Mouse (Mus musculus) limb, embryonic 10.5 days (tissue): ENCODE measurements at regions not wholly inside any gene's neighbourhood (a gene's known extent, or its start where the extent isn't known, plus 50 kb on each side); places are given as distances from the start of the nearest gene placed in this dataset.

Experiments
- DNase-seq: peaks from one replicate; pipeline ENCODE4 v3.0.0-alpha.2; 2017; ENCODE audit warnings: low spot score
- H3K27ac ChIP-seq: fragments of 300-500 bp; sonication (generic); 2 replicates; pipeline ENCODE4 v1.5.1; 2016; ENCODE audit warnings: mild to moderate bottlenecking
- H3K27me3 ChIP-seq: fragments of 300-500 bp; sonication (generic); 2 replicates; pipeline ENCODE4 v1.6.1; 2016; ENCODE audit warnings: low read depth, mild to moderate bottlenecking; ENCODE audit not compliant: poor library complexity, severe bottlenecking
- H3K36me3 ChIP-seq: fragments of 300-500 bp; sonication (generic); 2 replicates; pipeline ENCODE4 v1.6.1; 2016; ENCODE audit warnings: mild to moderate bottlenecking, moderate library complexity
- H3K4me1 ChIP-seq: fragments of 300-500 bp; sonication (generic); 2 replicates; pipeline ENCODE4 v1.6.1; 2016
- H3K4me3 ChIP-seq: fragments of 300-500 bp; sonication (generic); 2 replicates; pipeline ENCODE4 v1.5.1; 2016; ENCODE audit warnings: mild to moderate bottlenecking, moderate library complexity
- H3K9me3 ChIP-seq: fragments of 300-500 bp; sonication (generic); replicated peaks from 2 replicates; pipeline ENCODE4 v1.6.1; 2016; ENCODE audit warnings: mild to moderate bottlenecking
- WGBS: fragments of 180-500 bp; shearing (Covaris S2); methylation state at CpG from one replicate; pipeline ENCODE4 v1.1.7; 2016; 5-methylcytosine and 5-hydroxymethylcytosine counted together

- Histone ChIP-seq H3K27ac (no peak overlapping the region), H3K4me3 (no peak overlapping the region), H3K36me3 (no peaks in the 10 kb centered on the region), H3K27me3 (no peaks in the 10 kb centered on the region), H3K4me1 (peaks cover 8% of the 10 kb centered on the region), H3K9me3 (no peaks in the 10 kb centered on the region)
- 62% methylated on average over 11 of the region's 11 CpGs for WGBS
- DNase-seq, result no peak
Measured at GRCm38 (mm10) chr12:54442408-54442807, 214.0 kb downstream of the Sptssa start.

GRCm38 (mm10) chr12:54440851-54441593 is 215.4 kb downstream of the Sptssa start:
- H3K36me3 ChIP-seq, result no peaks in the 10 kb centered on the region
- no peak overlapping the region for H3K4me3 ChIP-seq
- H3K4me1 ChIP-seq, result peaks cover 6% of the 10 kb centered on the region
- H3K9me3 ChIP-seq, result no peaks in the 10 kb centered on the region
- no peaks in the 10 kb centered on the region for H3K27me3 ChIP-seq
- 90% methylated on average over 6 of the region's 6 CpGs for WGBS
- H3K27ac ChIP-seq, result no peak overlapping the region
- DNase-seq, result no peak

GRCm38 (mm10) chr12:54438793-54439192 is 217.6 kb downstream of the Sptssa start:
- peaks cover 6% of the 10 kb centered on the region for H3K4me1 ChIP-seq
- H3K27ac ChIP-seq, result no peak overlapping the region
- no peaks in the 10 kb centered on the region for H3K27me3 ChIP-seq
- no peak overlapping the region for H3K4me3 ChIP-seq
- no peaks in the 10 kb centered on the region for H3K9me3 ChIP-seq
- H3K36me3 ChIP-seq, result no peaks in the 10 kb centered on the region
- WGBS, result 88% methylated on average over 4 of the region's 4 CpGs
- DNase-seq, result no peak

- no peaks in the 10 kb centered on the region for H3K9me3 ChIP-seq
- H3K27ac ChIP-seq, result no peak overlapping the region
- 84% methylated on average over 6 of the region's 6 CpGs for WGBS
- no peak for DNase-seq
- no peaks in the 10 kb centered on the region for H3K27me3 ChIP-seq
- H3K4me1 ChIP-seq, result peaks cover 3% of the 10 kb centered on the region; the same call in 1 of the 2 replicates
- no peaks in the 10 kb centered on the region for H3K36me3 ChIP-seq
- H3K4me3 ChIP-seq, result no peak overlapping the region
Measured at GRCm38 (mm10) chr12:54425236-54425635, 221.6 kb upstream of the Egln3 start.

- H3K9me3 ChIP-seq, result no peaks in the 10 kb centered on the region
- no peaks in the 10 kb centered on the region for H3K27me3 ChIP-seq
- 57% methylated on average over 1 of the region's 1 CpGs for WGBS
- no peak for DNase-seq
- peaks cover 2% of the 10 kb centered on the region; the same call in 1 of the 2 replicates for H3K4me1 ChIP-seq
- H3K36me3 ChIP-seq, result no peaks in the 10 kb centered on the region
- no peak overlapping the region for H3K27ac ChIP-seq
- no peak overlapping the region for H3K4me3 ChIP-seq
Measured at GRCm38 (mm10) chr12:54414829-54415228, 211.2 kb upstream of the Egln3 start.

GRCm38 (mm10) chr12:54414201-54414600 is 210.5 kb upstream of the Egln3 start:
- Histone ChIP-seq H3K27me3 (no peaks in the 10 kb centered on the region), H3K4me3 (no peak overlapping the region), H3K36me3 (no peaks in the 10 kb centered on the region), H3K27ac (no peak overlapping the region), H3K4me1 (peaks cover 2% of the 10 kb centered on the region; the same call in 1 of the 2 replicates), H3K9me3 (no peaks in the 10 kb centered on the region)
- WGBS, result 57% methylated on average over 5 of the region's 5 CpGs
- no peak for DNase-seq

GRCm38 (mm10) chr12:54410038-54410605 is 206.5 kb upstream of the Egln3 start:
- no peak for DNase-seq
- WGBS, result 81% methylated on average over 7 of the region's 7 CpGs

GRCm38 (mm10) chr12:54408906-54409305 is 205.2 kb upstream of the Egln3 start:
- H3K4me3 ChIP-seq, result no peak overlapping the region
- 91% methylated on average over 6 of the region's 6 CpGs for WGBS
- no peaks in the 10 kb centered on the region for H3K36me3 ChIP-seq
- peaks cover 2% of the 10 kb centered on the region; the same call in 1 of the 2 replicates for H3K4me1 ChIP-seq
- no peaks in the 10 kb centered on the region for H3K27me3 ChIP-seq
- H3K9me3 ChIP-seq, result no peaks in the 10 kb centered on the region
- no peak for DNase-seq
- no peak overlapping the region for H3K27ac ChIP-seq

More at GRCm38 (mm10) chr12:54410038-54410605, 206.5 kb upstream of the Egln3 start:
- no peaks in the 10 kb centered on the region for H3K27me3 ChIP-seq
- H3K4me3 ChIP-seq, result no peak overlapping the region
- H3K4me1 ChIP-seq, result peaks cover 2% of the 10 kb centered on the region; the same call in 1 of the 2 replicates
- H3K9me3 ChIP-seq, result no peaks in the 10 kb centered on the region
- no peaks in the 10 kb centered on the region for H3K36me3 ChIP-seq
- H3K27ac ChIP-seq, result peak overlapping the region; percentile 42; the same call in 1 of the 2 replicates

- H3K36me3 ChIP-seq, result no peaks in the 10 kb centered on the region
- H3K27me3 ChIP-seq, result no peaks in the 10 kb centered on the region
- WGBS, result 83% methylated on average over 6 of the region's 6 CpGs
- H3K9me3 ChIP-seq, result no peaks in the 10 kb centered on the region
- no peak overlapping the region for H3K4me3 ChIP-seq
- no peak overlapping the region for H3K27ac ChIP-seq
- DNase-seq, result no peak
- peaks cover 2% of the 10 kb centered on the region; the same call in 1 of the 2 replicates for H3K4me1 ChIP-seq
Measured at GRCm38 (mm10) chr12:54407301-54407896, 203.7 kb upstream of the Egln3 start.

- WGBS, result 83% methylated on average over 14 of the region's 14 CpGs
- Histone ChIP-seq H3K27ac (no peak overlapping the region), H3K4me3 (no peak overlapping the region), H3K36me3 (no peaks in the 10 kb centered on the region), H3K4me1 (no peaks in the 10 kb centered on the region), H3K9me3 (no peaks in the 10 kb centered on the region), H3K27me3 (no peaks in the 10 kb centered on the region)
- no peak for DNase-seq
Measured at GRCm38 (mm10) chr12:54405066-54405465, 201.4 kb upstream of the Egln3 start.

- H3K9me3 ChIP-seq, result no peaks in the 10 kb centered on the region
- H3K36me3 ChIP-seq, result no peaks in the 10 kb centered on the region
- no peak for DNase-seq
- no peak overlapping the region for H3K27ac ChIP-seq
- H3K4me3 ChIP-seq, result no peak overlapping the region
- WGBS, result 81% methylated on average over 6 of the region's 6 CpGs
- H3K27me3 ChIP-seq, result no peaks in the 10 kb centered on the region
- no peaks in the 10 kb centered on the region for H3K4me1 ChIP-seq
Measured at GRCm38 (mm10) chr12:54402591-54402990, 198.9 kb upstream of the Egln3 start.

GRCm38 (mm10) chr12:54401665-54402064 is 198.0 kb upstream of the Egln3 start:
- no peaks in the 10 kb centered on the region for H3K4me1 ChIP-seq
- WGBS, result 82% methylated on average over 1 of the region's 1 CpGs
- no peaks in the 10 kb centered on the region for H3K27me3 ChIP-seq
- no peaks in the 10 kb centered on the region for H3K36me3 ChIP-seq
- DNase-seq, result no peak
- H3K4me3 ChIP-seq, result no peak overlapping the region
- no peaks in the 10 kb centered on the region for H3K9me3 ChIP-seq
- H3K27ac ChIP-seq, result no peak overlapping the region

- Histone ChIP-seq H3K9me3 (no peaks in the 10 kb centered on the region), H3K36me3 (no peaks in the 10 kb centered on the region), H3K4me3 (no peak overlapping the region), H3K4me1 (no peaks in the 10 kb centered on the region), H3K27me3 (no peaks in the 10 kb centered on the region), H3K27ac (no peak overlapping the region)
- WGBS, result 89% methylated on average over 5 of the region's 5 CpGs
- no peak for DNase-seq
Measured at GRCm38 (mm10) chr12:54400084-54400483, 196.4 kb upstream of the Egln3 start.
